Mouse (Mus musculus) ES-E14 (cell line): Measurements from ENCODE around the gene Slit3.

Experiments
- CHD2 ChIP-seq: IDR thresholded peaks from 2 replicates; pipeline ENCODE4 v1.6.1; 2014; ENCODE audit warnings: mild to moderate bottlenecking, low read depth, low read length, inconsistent platforms
- MAFK ChIP-seq: IDR thresholded peaks from 2 replicates; pipeline ENCODE4 v1.6.1; 2014; ENCODE audit warnings: mild to moderate bottlenecking, low read depth, low read length, inconsistent platforms; ENCODE audit not compliant: insufficient read depth
- ZC3H11A ChIP-seq: IDR thresholded peaks from 2 replicates; pipeline ENCODE4 v1.6.1; 2012; ENCODE audit warnings: low read depth, mild to moderate bottlenecking, inconsistent platforms, low read length, borderline replicate concordance

GRCm38 (mm10) chr11:35526219-35526762 is 405.3 kb downstream of the Slit3 start:
- TF ChIP-seq MAFK = no peak
- no peak for TF ChIP-seq ZC3H11A
- no peak for TF ChIP-seq CHD2
